Mouse (Mus musculus) neural tube, embryonic 10.5 days (tissue): Measurements from ENCODE around the gene Prph.
A peak's percentile ranks its signal among the peaks of the same experiment; 100 is the strongest.

Source experiments
- DNase-seq: peaks from one replicate; pipeline ENCODE4 v3.0.0-alpha.2; 2017; ENCODE audit warnings: low spot score; ENCODE audit errors: extremely low spot score

Gene Prph

GRCm38 (mm10) chr15:99055040-99055439, at the start of gene Prph:
Gene Prph, plus strand, starts transcription at chr15:99055174.
- no peak for DNase-seq

GRCm38 (mm10) chr15:99008801-99009241, 46.2 kb upstream of the Prph start:
- DNase-seq: no peak

DNA sequence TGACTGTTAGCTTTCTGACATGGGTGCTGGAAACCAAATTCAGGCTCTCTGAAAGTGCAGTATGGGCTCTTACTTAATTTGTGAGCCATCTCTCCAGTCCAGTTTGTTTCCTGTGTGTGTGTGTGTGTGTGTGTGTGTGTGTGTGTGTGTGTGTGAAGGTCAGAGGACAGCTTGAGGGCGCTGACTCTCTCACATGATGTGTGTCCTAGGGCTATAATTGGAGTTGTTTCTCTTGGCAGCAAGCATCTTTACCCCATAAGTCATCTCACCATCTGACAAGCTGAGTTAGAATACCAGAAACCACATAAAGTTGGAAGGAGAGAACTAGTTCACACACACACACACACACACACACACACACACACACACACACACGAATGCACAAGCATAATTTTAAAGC, 44.1 kb upstream of the Prph start:
- DNase-seq: no peak

GRCm38 (mm10) chr15:99011946-99012345, 43.0 kb upstream of the Prph start:
- DNase-seq: no peak

- no peak for DNase-seq
Observed at GRCm38 (mm10) chr15:99014496-99015030, 40.4 kb upstream of the Prph start.

DNA sequence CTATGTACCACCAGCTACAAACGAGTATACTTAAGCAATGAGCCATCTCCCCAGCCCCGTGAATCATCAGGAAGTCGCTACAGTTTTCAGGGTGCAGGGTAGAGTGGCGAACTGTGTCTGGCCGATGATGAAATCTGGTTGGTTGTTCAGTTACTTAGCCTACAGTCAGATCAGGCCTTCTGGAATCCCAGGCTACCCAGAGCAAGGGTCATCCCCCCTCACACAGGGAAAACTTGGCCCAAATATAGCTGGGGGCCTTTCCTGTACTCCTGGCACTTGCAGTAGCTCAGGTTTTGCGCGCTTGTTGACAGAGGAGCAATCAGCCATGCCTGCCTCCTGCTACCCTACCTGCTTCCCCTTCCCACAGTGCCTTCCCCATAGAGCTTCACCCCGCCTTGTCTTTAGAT, 37.6 kb upstream of the Prph start:
- DNase-seq: no peak

DNA sequence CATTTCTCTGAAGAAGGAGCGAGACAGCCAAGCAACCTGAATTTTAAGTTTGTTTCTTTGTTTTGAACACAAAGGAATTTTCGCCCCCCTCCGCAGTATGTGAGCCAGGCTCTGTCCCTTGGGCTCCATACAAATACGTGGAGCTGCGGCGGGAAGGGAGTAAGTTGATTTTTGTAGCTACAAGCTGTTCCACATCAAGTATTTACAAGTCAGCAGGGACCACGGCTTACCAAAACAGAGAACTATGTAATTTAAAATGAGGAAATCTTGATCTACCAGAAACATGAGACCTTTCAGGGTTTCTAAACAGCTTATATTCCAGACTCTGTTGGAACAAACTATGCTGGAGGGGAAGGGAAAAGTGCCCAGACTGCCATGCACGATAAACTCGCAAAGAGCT, 37.0 kb upstream of the Prph start:
- no peak for DNase-seq

GRCm38 (mm10) chr15:99018630-99019029, 36.3 kb upstream of the Prph start:
- DNase-seq: no peak

- no peak for DNase-seq
Observed at GRCm38 (mm10) chr15:99019436-99019835, 35.5 kb upstream of the Prph start.

- DNase-seq: no peak
Observed at GRCm38 (mm10) chr15:99020171-99020570, 34.8 kb upstream of the Prph start.

- no peak for DNase-seq
Observed at GRCm38 (mm10) chr15:99021255-99021654, 33.7 kb upstream of the Prph start.

GRCm38 (mm10) chr15:99024668-99025314, 30.2 kb upstream of the Prph start:
- peak; percentile 88 for DNase-seq

GRCm38 (mm10) chr15:99025414-99025813, 29.6 kb upstream of the Prph start:
- no peak for DNase-seq

DNA sequence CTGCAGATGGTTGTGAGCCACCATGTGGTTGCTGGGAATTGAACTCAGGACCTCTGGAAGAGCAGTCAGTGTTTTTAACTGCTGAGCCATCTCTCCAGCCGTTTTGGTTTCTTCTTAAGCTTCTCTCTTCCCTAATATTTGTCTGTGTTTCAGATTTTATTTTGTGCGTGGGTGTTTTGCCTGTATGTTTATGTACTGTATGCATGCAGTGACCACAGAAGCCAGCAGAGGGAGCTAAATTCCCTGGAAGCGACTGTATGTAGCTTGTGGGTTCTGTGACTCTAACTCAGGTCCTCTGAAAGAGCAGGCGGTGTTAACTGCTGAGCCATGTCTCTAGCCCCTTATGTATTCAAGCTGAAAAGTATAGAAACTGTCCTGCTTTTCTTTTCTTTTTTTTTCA, 28.7 kb upstream of the Prph start:
- DNase-seq: no peak

GRCm38 (mm10) chr15:99027116-99027515, 27.9 kb upstream of the Prph start:
- no peak for DNase-seq

DNA sequence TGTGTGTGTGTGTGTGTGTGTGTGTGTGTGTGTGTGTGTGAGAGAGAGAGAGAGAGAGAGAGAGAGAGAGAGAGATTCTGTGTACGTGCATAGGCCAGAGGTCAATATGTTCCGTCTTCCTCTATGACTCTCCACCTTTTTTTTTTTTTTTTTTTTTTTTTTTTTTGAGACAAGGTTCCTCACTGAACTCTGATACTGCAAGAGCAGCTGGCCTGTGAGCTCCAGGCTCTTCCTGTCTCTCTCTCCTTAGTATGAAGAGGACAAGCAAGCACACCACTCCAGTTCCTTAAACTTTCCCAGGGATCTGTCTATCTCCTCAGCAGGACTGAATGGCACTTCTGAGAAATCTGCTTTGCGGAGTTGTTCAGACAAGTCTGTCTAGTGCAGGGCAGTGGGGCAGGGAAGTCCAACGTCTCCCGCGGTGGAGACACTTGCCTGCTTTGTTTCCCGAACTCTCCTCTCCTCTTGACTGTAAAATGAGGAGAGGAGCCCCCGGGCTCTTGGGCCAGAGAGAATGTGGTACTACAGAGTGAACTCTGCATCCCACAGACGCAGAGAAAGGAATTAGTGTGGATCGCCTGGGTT, 26.0 kb upstream of the Prph start:
- peak; percentile 55 for DNase-seq

- DNase-seq: peak; percentile 90
Observed at GRCm38 (mm10) chr15:99029619-99030584, 25.1 kb upstream of the Prph start, which contains the start of gene Tuba1c. Gene Tuba1c, plus strand, starts transcription at chr15:99029891.

DNA sequence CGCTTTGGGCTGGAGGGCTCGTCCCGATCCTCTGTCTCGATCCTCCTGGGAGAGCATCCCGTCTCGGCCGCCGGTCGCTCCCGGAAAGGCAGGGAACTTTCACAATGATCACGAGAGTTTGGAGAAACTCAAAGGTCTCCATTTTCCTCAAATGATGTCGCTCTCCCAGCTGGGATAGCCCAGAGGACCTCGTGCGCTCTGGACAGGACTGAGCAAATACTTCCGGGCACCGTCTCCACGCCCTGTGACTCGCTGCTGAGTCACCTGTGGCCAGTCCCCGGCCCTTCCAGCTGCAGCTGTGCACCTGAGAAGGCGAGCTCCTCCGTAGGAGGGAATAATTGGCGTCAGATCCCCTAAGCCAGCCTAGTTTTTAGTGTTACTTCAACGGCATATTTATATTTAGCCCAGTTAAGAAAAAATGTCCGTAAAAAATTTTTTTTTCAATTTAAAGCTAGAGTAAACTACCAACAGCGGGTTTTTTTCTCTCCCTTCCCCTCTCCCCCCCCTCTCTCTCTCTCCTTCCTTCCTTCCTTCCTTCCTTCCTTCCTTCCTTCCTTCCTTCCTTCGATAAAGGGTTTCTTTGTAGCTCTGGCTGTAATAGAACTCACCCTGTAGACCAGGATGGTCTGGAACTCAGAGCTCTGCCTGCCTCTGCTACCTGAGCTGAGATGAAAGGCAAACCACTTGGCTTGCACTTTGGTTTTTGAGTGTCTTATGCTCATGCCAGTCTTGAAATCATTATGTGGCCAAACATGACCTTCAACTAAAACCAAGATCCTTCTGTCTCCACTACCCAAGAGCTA, 24.2 kb upstream of the Prph start:
- peak; percentile 47 for DNase-seq

- DNase-seq: no peak
Observed at GRCm38 (mm10) chr15:99031388-99031675, 23.6 kb upstream of the Prph start.

GRCm38 (mm10) chr15:99032041-99032725, 22.8 kb upstream of the Prph start:
- no peak for DNase-seq
